Mouse (Mus musculus): Measurements from ENCODE around the gene Smoc2.

DNA sequence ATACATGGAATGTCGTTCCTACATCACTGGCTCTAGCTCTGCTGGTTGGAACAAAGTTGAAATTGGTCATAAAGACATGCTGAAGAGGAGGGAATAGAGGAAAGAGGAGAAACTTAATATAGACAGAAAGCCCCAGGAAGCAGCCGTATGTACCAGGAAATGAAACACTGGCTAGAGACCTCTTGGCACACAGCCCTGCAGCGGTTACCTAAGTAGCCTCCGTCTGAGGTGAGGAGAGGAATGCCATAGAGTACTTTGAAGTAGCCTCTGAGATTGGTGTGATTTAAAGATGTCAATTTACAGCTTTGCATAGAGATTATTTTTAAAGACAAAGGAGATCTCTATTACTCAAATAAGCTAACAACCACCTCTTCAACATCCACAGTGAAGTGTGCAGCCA lies 155.4 kb downstream of the Smoc2 start:
- TF ChIP-seq CTCF (IDR thresholded peaks at IDR 0.05 in 2 of 3, conservative IDR thresholded peaks at IDR 0.05 in 1 of 3; ENCODE audit: control insufficient read depth in 1 of 3, insufficient read depth in 1 of 3, low read depth in 2 of 3, low read length in 3 of 3, poor library complexity in 1 of 3, severe bottlenecking in 1 of 3) (no peak), CHD1 (IDR thresholded peaks at IDR 0.05; ENCODE audit: low read depth, low read length) (no peak)

All from MEL (cell line).